In the genomic region with DNA sequence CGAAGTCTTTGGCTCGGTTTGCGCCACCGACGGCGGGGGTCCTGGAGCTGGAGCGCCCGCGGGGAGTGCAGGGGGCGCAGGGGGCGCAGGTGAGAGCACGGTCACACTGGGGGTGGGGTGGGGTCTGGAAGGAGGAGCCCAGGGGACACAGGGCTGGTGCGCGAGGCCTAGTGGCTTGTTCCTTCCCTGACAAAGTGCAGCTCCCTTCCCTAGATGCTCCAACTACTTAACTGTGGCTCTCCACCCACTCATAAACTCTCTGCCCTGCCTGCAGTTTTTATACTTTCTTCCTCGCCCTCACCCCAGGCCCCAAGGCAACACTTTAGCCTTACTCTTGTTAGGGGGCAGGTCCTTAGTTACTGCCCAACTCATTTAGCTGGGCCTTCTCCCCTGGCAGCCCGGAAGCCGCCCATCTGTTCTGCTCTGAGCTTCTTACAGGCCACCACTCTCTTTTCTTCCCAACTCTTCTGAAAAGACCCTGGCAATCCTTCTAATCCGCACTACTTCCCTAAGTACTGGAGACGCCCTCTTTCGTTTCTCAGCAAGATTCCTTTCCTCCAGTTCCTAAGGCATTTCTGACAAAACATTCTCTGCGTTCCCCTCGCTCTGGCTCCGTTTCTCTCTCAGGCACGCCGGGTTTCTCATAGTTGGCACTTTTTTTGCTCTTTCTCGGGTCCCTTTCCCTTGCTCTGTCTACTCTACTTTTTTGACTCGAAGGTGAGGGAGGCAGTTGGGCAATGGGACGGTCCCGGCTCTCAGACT, we compare ENCODE assay signal across 9 mouse cellular contexts. TPM values are rescaled to one million over a fixed set of nuclear protein-coding genes. Genes with fewer than 3 reads are reported as not detected.
DNase-seq lines count a peak whose midpoint lies in the region; ATAC-seq lines count a peak whose summit lies in the region.
"Had no signal": no experiment of that assay in that cellular context is flagged by ENCODE, and none has a peak within 500 bp of the region (broad histone marks: within the 10 kb centered on the region; RNA-seq: fewer than 3 reads in every experiment).

No protein-coding gene starts in this region.

- peak overlapping the region; percentile 31 for H3K4me3 ChIP-seq in embryonic facial prominence, embryonic 12.5 days
- no peak overlapping the region for H3K4me3 ChIP-seq in hindbrain, embryonic 11.5 days (ENCODE audit: low read depth, low read length)
- peak overlapping the region; percentile 18 for H3K4me3 ChIP-seq in neural tube, embryonic 12.5 days

- ATAC-seq in embryonic facial prominence, embryonic 12.5 days (ENCODE audit: insufficient number of reproducible peaks, insufficient read depth, low FRiP score, low TSS enrichment), result no peak
- no peak for ATAC-seq in hindbrain, embryonic 11.5 days (ENCODE audit: low FRiP score)
- no peak for ATAC-seq in neural tube, embryonic 12.5 days (ENCODE audit: low FRiP score, low read depth)
- no peak for ATAC-seq in erythroid progenitor cell, adult 5-6 weeks (replicated peaks; ENCODE audit: low FRiP score, poor library complexity, severe bottlenecking)
- no peak for ATAC-seq in monocyte, adult 5-6 weeks (replicated peaks; ENCODE audit: insufficient number of reproducible peaks, low FRiP score, low TSS enrichment, poor library complexity, severe bottlenecking)
- ATAC-seq: activated CD4-positive, CD25-positive, alpha-beta regulatory T cell, adult 4 months had no signal

- no peaks in the 10 kb centered on the region for H3K36me3 ChIP-seq in embryonic facial prominence, embryonic 12.5 days
- H3K36me3 ChIP-seq in hindbrain, embryonic 11.5 days (ENCODE audit: control insufficient read depth, insufficient read depth, low read length), result no peaks in the 10 kb centered on the region
- no peaks in the 10 kb centered on the region for H3K36me3 ChIP-seq in neural tube, embryonic 12.5 days

- no peaks in the 10 kb centered on the region for H3K9me3 ChIP-seq in embryonic facial prominence, embryonic 12.5 days
- H3K9me3 ChIP-seq in hindbrain, embryonic 11.5 days (ENCODE audit: control insufficient read depth, low read length), result no peaks in the 10 kb centered on the region
- no peaks in the 10 kb centered on the region for H3K9me3 ChIP-seq in neural tube, embryonic 12.5 days

- H3K27ac ChIP-seq in embryonic facial prominence, embryonic 12.5 days, result peak overlapping the region; percentile 41; the same call in 1 of the 2 replicates
- H3K27ac ChIP-seq in hindbrain, embryonic 11.5 days (ENCODE audit: low read depth, low read length), result no peak overlapping the region
- H3K27ac ChIP-seq in neural tube, embryonic 12.5 days, result no peak overlapping the region

- peaks cover 34% of the 10 kb centered on the region for H3K4me1 ChIP-seq in embryonic facial prominence, embryonic 12.5 days
- H3K4me1 ChIP-seq in hindbrain, embryonic 11.5 days (replicated peaks; ENCODE audit: control insufficient read depth, insufficient read depth, low read length), result peaks cover 24% of the 10 kb centered on the region
- peaks cover 39% of the 10 kb centered on the region for H3K4me1 ChIP-seq in neural tube, embryonic 12.5 days

- H3K9ac ChIP-seq in embryonic facial prominence, embryonic 12.5 days, result peak overlapping the region; percentile 42
- H3K9ac ChIP-seq in hindbrain, embryonic 11.5 days (ENCODE audit: low read depth, low read length), result no peak overlapping the region
- H3K9ac ChIP-seq in neural tube, embryonic 12.5 days, result no peak overlapping the region

- DNase-seq in layer of hippocampus, postnatal 14 days (ENCODE audit: low spot score in 2 of 2), result peak; percentile 36 to 47
- DNase-seq in layer of hippocampus, adult 9-11 months, result no peak
- peak; percentile 61 for DNase-seq in hindbrain, embryonic 11.5 days (ENCODE audit: low spot score)

- WGBS in embryonic facial prominence, embryonic 12.5 days, result 2% methylated on average over 29 of the region's 29 CpGs
- 1% methylated on average over 29 of the region's 29 CpGs for WGBS in hindbrain, embryonic 11.5 days
- WGBS in neural tube, embryonic 12.5 days, result under 1% methylated on average over 28 of the region's 29 CpGs

- peak overlapping the region; percentile 42 for H3K4me2 ChIP-seq in embryonic facial prominence, embryonic 12.5 days (replicated peaks)
- H3K4me2 ChIP-seq in hindbrain, embryonic 11.5 days (replicated peaks; ENCODE audit: low read depth, low read length), result no peak overlapping the region
- peak overlapping the region; percentile 44 for H3K4me2 ChIP-seq in neural tube, embryonic 12.5 days (replicated peaks)

- peaks cover 86% of the 10 kb centered on the region for H3K27me3 ChIP-seq in embryonic facial prominence, embryonic 12.5 days
- peaks cover 98% of the 10 kb centered on the region for H3K27me3 ChIP-seq in hindbrain, embryonic 11.5 days (ENCODE audit: control insufficient read depth, insufficient read depth, low read length)
- peaks cover 95% of the 10 kb centered on the region for H3K27me3 ChIP-seq in neural tube, embryonic 12.5 days (replicated peaks)

RNA-seq across cellular contexts. Expression of gene Dmrta2, which starts 2.6 kb away (rescaled TPM):
- 1 to 10 TPM; 4.7 to 5.7 TPM for total RNA-seq in layer of hippocampus, postnatal 14 days (2021)
- polyA plus RNA-seq in embryonic facial prominence, embryonic 12.5 days (2016; fragmentation: Nextera tagmentation; extraction: Ambion mirVana), result 1.2 and 1.4 TPM in 2 replicates
- polyA plus RNA-seq in hindbrain, embryonic 11.5 days (2014; fragmentation: Nextera tagmentation; extraction: Ambion mirVana), result 0.08 and 0.14 TPM in 2 replicates
- 0.26 and 0.27 TPM in 2 replicates for polyA plus RNA-seq in neural tube, embryonic 12.5 days (2016; fragmentation: Nextera tagmentation; extraction: Ambion mirVana)
- not detected in 2 replicates for total RNA-seq in erythroid progenitor cell, adult 5-6 weeks (2015; ENCODE audit: low replicate concordance)
- total RNA-seq in erythroid progenitor cell, adult 5-6 weeks (2017; ENCODE audit: low replicate concordance), result 0.51 TPM in 1 of 2 replicates, not detected in the other
- 0.19 to 0.21 TPM in 2 of 3 replicates, not detected in the other for total RNA-seq in monocyte, adult 5-6 weeks (2017)
- total RNA-seq: liver, adult 2 months had no signal
- polyA plus RNA-seq: activated CD4-positive, CD25-positive, alpha-beta regulatory T cell, adult 4 months had no signal
